Mouse (Mus musculus): Measurements from ENCODE around the gene Usp24.

DNA sequence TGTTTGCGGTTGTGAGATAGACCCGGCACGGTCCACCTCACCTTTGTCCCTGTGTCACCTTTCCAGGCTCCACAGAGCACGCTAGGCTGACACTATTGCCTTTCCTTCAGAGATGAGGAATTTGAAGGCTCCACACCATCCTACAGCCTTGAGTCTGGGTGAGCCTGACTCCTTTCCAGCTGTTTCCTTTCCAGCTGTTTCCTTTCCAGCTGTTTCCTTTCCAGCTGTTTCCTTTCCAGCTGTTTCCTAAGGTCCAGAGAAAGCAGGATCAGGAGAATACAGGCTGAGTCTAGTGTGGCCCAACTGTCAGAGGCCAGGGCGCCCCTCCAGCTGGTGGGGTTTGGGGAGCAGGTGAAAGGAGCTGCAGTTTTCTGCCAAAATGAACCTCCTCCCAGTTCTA, 154.9 kb downstream of the Usp24 start:
- TF ChIP-seq CTCF (conservative IDR thresholded peaks at IDR 0.05 in 1 of 2, IDR thresholded peaks at IDR 0.05 in 1 of 2; ENCODE audit: low read depth in 2 of 2, low read length in 2 of 2): no peak
- no peak for TF ChIP-seq PAX5 (IDR thresholded peaks at IDR 0.05; ENCODE audit: low read length)
- no peak for TF ChIP-seq CHD1 (IDR thresholded peaks at IDR 0.05; ENCODE audit: low read depth, low read length)
- TF ChIP-seq USF2 (conservative IDR thresholded peaks at IDR 0.05; ENCODE audit: low read depth, low read length): no peak
- TF ChIP-seq GABPA (IDR thresholded peaks at IDR 0.05; ENCODE audit: insufficient replicate concordance, low read depth, low read length): no peak
- TF ChIP-seq MYC (IDR thresholded peaks at IDR 0.05; ENCODE audit: low read depth, low read length): no peak
- no peak for TF ChIP-seq ZMIZ1 (IDR thresholded peaks at IDR 0.05; ENCODE audit: low read depth, low read length)
- TF ChIP-seq POLR2AphosphoS2 (IDR thresholded peaks at IDR 0.05; ENCODE audit: low read depth, low read length): no peak
- TF ChIP-seq RAD21 (IDR thresholded peaks at IDR 0.05; ENCODE audit: low read depth, low read length): no peak
- TF ChIP-seq EP300 (IDR thresholded peaks at IDR 0.05; ENCODE audit: low read length): no peak
- no peak for TF ChIP-seq MAFK (IDR thresholded peaks at IDR 0.05; ENCODE audit: insufficient replicate concordance, low read length)
- TF ChIP-seq MAX (IDR thresholded peaks at IDR 0.05; ENCODE audit: low read length): no peak
- TF ChIP-seq ZC3H11A (IDR thresholded peaks at IDR 0.05; ENCODE audit: low read depth, low read length): no peak
